Mouse (Mus musculus): ENCODE data around the gene Copg2.

DNA sequence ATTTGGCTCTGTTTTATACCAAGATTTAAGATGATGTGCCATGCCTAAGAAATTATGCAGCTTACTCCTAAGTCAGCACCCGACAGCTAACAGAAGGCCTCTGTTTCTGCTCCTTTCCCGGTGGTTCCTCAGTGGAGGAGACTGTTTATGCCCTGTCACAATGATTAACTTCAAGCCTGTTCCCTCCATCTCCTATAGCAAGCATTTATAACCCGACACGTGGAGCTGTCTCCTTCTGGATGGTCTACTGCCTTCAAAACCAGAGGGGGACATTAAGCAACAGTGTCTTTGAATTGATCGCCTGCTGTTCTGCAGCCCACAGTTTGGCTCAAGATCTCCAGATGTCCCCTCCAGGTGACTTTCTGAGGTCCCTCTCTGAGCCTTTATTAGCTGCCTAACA lies 42.7 kb upstream of the Copg2 start:
- no peak for TF ChIP-seq CTCF (IDR thresholded peaks at IDR 0.05; ENCODE audit: borderline replicate concordance, control insufficient read depth, extremely low read depth, insufficient read depth, low read length, poor library complexity)
- TF ChIP-seq POLR2A (IDR thresholded peaks at IDR 0.05; ENCODE audit: control insufficient read depth, extremely low read depth, insufficient read depth, low read length, poor library complexity) = no peak
